Mouse (Mus musculus): ENCODE measurements at regions not wholly inside any gene's neighbourhood (a gene's known extent, or its start where the extent isn't known, plus 50 kb on each side); places are given as distances from the start of the nearest gene placed in this dataset.

- 81% methylated on average over 8 of the region's 8 CpGs for WGBS
- no peaks in the 10 kb centered on the region; the same call in 1 of the 2 replicates for H3K4me1 ChIP-seq (ENCODE audit: control insufficient read depth, insufficient read depth, low read length)
These were observed 108.0 kb downstream of the Bdh1 start for GRCm38 (mm10) chr16:31530090-31530489.

GRCm38 (mm10) chr16:31533196-31533777 lies 111.2 kb downstream of the Bdh1 start:
- no peak for TF ChIP-seq POLR2A (IDR thresholded peaks at IDR 0.05; ENCODE audit: borderline replicate concordance, control insufficient read depth, low read depth, low read length)
- TF ChIP-seq CTCF (IDR thresholded peaks at IDR 0.05; ENCODE audit: control insufficient read depth, insufficient read depth, low read length): no peak
- Histone ChIP-seq H3K27ac (ENCODE audit: control insufficient read depth, insufficient read depth, low read depth, low read length, poor library complexity) (no peak overlapping the region), H3K4me3 (replicated peaks; ENCODE audit: control insufficient read depth, low read depth, low read length) (no peak overlapping the region), H3K4me1 (ENCODE audit: control insufficient read depth, insufficient read depth, low read length) (no peaks in the 10 kb centered on the region)
- WGBS: 57% methylated on average over 6 of the region's 6 CpGs

More at GRCm38 (mm10) chr16:31530090-31530489, 108.0 kb downstream of the Bdh1 start:
- Histone ChIP-seq H3K27ac (ENCODE audit: control insufficient read depth, insufficient read depth, low read depth, low read length, poor library complexity) (no peak overlapping the region), H3K4me3 (replicated peaks; ENCODE audit: control insufficient read depth, low read depth, low read length) (no peak overlapping the region)
- no peak for TF ChIP-seq CTCF (IDR thresholded peaks at IDR 0.05; ENCODE audit: control insufficient read depth, insufficient read depth, low read length)
- TF ChIP-seq POLR2A (IDR thresholded peaks at IDR 0.05; ENCODE audit: borderline replicate concordance, control insufficient read depth, low read depth, low read length): no peak

GRCm38 (mm10) chr16:31534923-31535523 lies 112.9 kb downstream of the Bdh1 start:
- H3K4me3 ChIP-seq (replicated peaks; ENCODE audit: control insufficient read depth, low read depth, low read length): no peak overlapping the region
- H3K4me1 ChIP-seq (ENCODE audit: control insufficient read depth, insufficient read depth, low read length): no peaks in the 10 kb centered on the region
- WGBS: 81% methylated on average over 4 of the region's 4 CpGs
- TF ChIP-seq CTCF (IDR thresholded peaks at IDR 0.05; ENCODE audit: control insufficient read depth, insufficient read depth, low read length) (no peak), POLR2A (IDR thresholded peaks at IDR 0.05; ENCODE audit: borderline replicate concordance, control insufficient read depth, low read depth, low read length) (no peak)
- H3K27ac ChIP-seq (ENCODE audit: control insufficient read depth, insufficient read depth, low read depth, low read length, poor library complexity): no peak overlapping the region

GRCm38 (mm10) chr16:31536328-31536727 lies 114.2 kb downstream of the Bdh1 start:
- H3K4me1 ChIP-seq (ENCODE audit: control insufficient read depth, insufficient read depth, low read length): no peaks in the 10 kb centered on the region
- no peak overlapping the region for H3K4me3 ChIP-seq (replicated peaks; ENCODE audit: control insufficient read depth, low read depth, low read length)
- 85% methylated on average over 3 of the region's 3 CpGs for WGBS
- TF ChIP-seq POLR2A (IDR thresholded peaks at IDR 0.05; ENCODE audit: borderline replicate concordance, control insufficient read depth, low read depth, low read length) (no peak), CTCF (IDR thresholded peaks at IDR 0.05; ENCODE audit: control insufficient read depth, insufficient read depth, low read length) (no peak)
- no peak overlapping the region for H3K27ac ChIP-seq (ENCODE audit: control insufficient read depth, insufficient read depth, low read depth, low read length, poor library complexity)

GRCm38 (mm10) chr16:31538606-31539005 lies 116.5 kb downstream of the Bdh1 start:
- Histone ChIP-seq H3K27ac (ENCODE audit: control insufficient read depth, insufficient read depth, low read depth, low read length, poor library complexity) (no peak overlapping the region), H3K4me1 (ENCODE audit: control insufficient read depth, insufficient read depth, low read length) (no peaks in the 10 kb centered on the region), H3K4me3 (replicated peaks; ENCODE audit: control insufficient read depth, low read depth, low read length) (no peak overlapping the region)
- 71% methylated on average over 3 of the region's 3 CpGs for WGBS
- TF ChIP-seq POLR2A (IDR thresholded peaks at IDR 0.05; ENCODE audit: borderline replicate concordance, control insufficient read depth, low read depth, low read length) (no peak), CTCF (IDR thresholded peaks at IDR 0.05; ENCODE audit: control insufficient read depth, insufficient read depth, low read length) (no peak)

GRCm38 (mm10) chr16:31543499-31544170 lies 119.6 kb upstream of the Dlg1 start:
- WGBS: 60% methylated on average over 10 of the region's 10 CpGs
- H3K4me3 ChIP-seq (replicated peaks; ENCODE audit: control insufficient read depth, low read depth, low read length): no peak overlapping the region

GRCm38 (mm10) chr16:31546062-31546827 lies 117.0 kb upstream of the Dlg1 start:
- H3K4me3 ChIP-seq (replicated peaks; ENCODE audit: control insufficient read depth, low read depth, low read length): no peak overlapping the region
- H3K27ac ChIP-seq (ENCODE audit: control insufficient read depth, insufficient read depth, low read depth, low read length, poor library complexity): no peak overlapping the region
- no peak for TF ChIP-seq POLR2A (IDR thresholded peaks at IDR 0.05; ENCODE audit: borderline replicate concordance, control insufficient read depth, low read depth, low read length)
- TF ChIP-seq CTCF (IDR thresholded peaks at IDR 0.05; ENCODE audit: control insufficient read depth, insufficient read depth, low read length): no peak
- no peaks in the 10 kb centered on the region for H3K4me1 ChIP-seq (ENCODE audit: control insufficient read depth, insufficient read depth, low read length)
- 6% methylated on average over 18 of the region's 18 CpGs for WGBS

More at GRCm38 (mm10) chr16:31543499-31544170, 119.6 kb upstream of the Dlg1 start:
- Histone ChIP-seq H3K4me1 (ENCODE audit: control insufficient read depth, insufficient read depth, low read length) (no peaks in the 10 kb centered on the region), H3K27ac (ENCODE audit: control insufficient read depth, insufficient read depth, low read depth, low read length, poor library complexity) (no peak overlapping the region)
- TF ChIP-seq CTCF (IDR thresholded peaks at IDR 0.05; ENCODE audit: control insufficient read depth, insufficient read depth, low read length) (no peak), POLR2A (IDR thresholded peaks at IDR 0.05; ENCODE audit: borderline replicate concordance, control insufficient read depth, low read depth, low read length) (no peak)

- WGBS: 12% methylated on average over 2 of the region's 2 CpGs
- H3K4me3 ChIP-seq (replicated peaks; ENCODE audit: control insufficient read depth, low read depth, low read length): no peak overlapping the region
- no peak overlapping the region for H3K27ac ChIP-seq (ENCODE audit: control insufficient read depth, insufficient read depth, low read depth, low read length, poor library complexity)
- H3K4me1 ChIP-seq (ENCODE audit: control insufficient read depth, insufficient read depth, low read length): no peaks in the 10 kb centered on the region
- no peak for TF ChIP-seq POLR2A (IDR thresholded peaks at IDR 0.05; ENCODE audit: borderline replicate concordance, control insufficient read depth, low read depth, low read length)
- TF ChIP-seq CTCF (IDR thresholded peaks at IDR 0.05; ENCODE audit: control insufficient read depth, insufficient read depth, low read length): no peak
These were observed 116.4 kb upstream of the Dlg1 start for GRCm38 (mm10) chr16:31546828-31547224.

Data from bone marrow, adult 2 months (tissue).